Mouse (Mus musculus): ENCODE results near the gene Gm16442. TPM values are rescaled to one million over a fixed set of nuclear protein-coding genes. Genes with fewer than 3 reads are reported as not detected.
"Not testable (repeated sequence)": the region's sequence is repeated elsewhere in the genome, so short reads cannot be mapped to it uniquely, and the experiment has no call there.

Gene Gm16442
- not detected for total RNA-seq (2021)

DNA sequence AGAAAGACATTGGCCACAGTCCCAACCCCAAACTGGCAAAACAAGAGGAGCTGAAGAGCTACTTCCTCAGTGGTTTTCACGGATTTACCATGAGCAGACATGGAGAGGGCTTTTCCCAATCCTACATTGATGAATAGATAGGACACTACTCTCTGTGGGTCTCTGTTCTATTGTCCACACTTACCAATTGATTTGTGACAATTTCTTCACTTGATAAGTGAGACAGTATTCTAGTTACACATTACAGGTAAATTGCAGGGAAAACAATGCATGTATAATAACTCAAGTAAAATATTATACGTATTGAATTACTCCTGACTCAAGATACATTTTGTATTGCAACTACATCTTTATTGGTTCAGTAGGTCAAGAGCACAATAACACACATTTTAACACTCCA lies at the start of gene Gm16442:
Gene Gm16442 (minus strand): TSS at position 101 of the 400 bp plus-strand sequence.
- DNase-seq = not testable (repeated sequence)

DNA sequence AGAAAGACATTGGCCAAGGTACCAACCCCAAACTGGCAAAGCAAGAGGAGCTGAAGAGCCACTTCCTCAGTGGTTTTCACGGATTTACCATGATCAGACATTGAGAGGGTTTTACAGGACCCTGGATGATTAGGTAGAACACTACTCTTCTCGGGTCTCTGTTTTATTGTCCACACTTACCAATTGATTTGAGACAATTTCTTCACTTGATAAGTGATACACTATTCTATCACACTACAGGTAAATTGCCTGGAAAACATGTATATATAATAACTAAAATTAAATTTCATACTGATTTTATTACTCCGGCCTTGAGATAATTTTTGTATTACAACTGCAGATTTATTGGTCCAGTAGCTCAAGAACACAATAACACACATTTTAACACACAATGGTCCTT lies 45.9 kb upstream of the Gm16442 start, which contains the start of gene Vmn1r94:
Gene Vmn1r94 (minus strand): TSS at position 101 of the 400 bp plus-strand sequence.
- not testable (repeated sequence) for DNase-seq

DNA sequence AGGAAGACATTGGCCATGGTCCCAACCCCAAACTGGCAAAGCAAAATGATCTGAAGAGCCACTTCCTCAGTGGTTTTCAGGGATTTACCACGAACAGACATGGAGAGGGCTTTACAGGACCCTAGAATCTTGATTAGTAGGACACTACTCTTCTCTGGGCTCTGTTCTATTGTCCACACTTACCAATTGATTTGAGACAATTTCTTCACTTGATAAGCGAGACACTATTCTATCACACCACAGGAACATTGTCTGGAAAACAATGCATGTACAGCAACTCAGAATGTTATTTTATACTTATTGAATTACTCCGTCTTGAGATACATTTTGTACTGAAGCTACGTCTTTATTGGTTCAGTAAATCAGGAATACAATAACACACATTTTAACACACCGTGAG lies 16.6 kb upstream of the Gm16442 start, which contains the start of gene Vmn1r93:
Gene Vmn1r93 (minus strand): TSS at position 101 of the 400 bp plus-strand sequence.
- not testable (repeated sequence) for DNase-seq

DNA sequence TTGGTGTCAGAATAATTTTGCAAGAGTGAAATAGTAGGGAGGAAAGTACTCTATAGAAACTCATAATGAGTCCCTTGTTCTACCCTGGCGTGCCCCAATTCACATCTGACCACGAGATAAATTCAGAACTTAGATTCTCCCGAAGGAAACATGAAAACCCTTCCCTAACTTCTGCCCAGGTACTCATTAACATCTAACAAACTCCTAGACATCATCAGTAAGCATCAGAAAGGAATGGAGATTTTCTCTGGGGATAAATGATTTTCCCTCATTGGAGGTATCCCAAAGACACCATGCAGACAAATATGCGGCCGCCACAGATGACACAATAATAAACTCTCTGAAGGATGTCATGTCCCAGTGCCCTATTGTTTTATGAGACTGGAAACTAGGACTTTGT lies 23.0 kb downstream of the Gm16442 start, which contains the start of gene Vmn1r91:
Gene Vmn1r91 (plus strand): TSS at position 301 of the 400 bp plus-strand sequence.
- not testable (repeated sequence) for DNase-seq

DNA sequence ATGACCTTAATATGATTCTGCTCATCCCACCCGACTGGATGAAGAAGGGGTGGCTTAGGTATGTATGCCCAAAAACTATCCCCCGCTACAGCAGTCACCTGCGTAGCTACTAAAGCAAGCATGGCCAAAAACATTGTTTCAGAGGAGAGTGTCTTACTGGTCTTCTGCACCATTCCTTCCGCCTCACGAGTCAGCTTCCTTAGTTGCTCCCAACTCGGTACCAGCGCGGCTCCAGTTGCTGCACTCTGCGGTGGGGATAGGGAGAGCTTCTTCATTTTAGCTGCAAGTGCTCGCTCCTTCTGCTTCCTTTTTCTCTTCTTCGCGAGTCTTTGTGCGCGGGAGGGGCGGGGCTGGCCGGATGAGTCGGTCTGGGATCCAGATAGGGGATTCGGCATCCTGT lies 44.3 kb downstream of the Gm16442 start:
- not testable (repeated sequence) for DNase-seq

Other genes starting within 250 kb of the Gm16442 start
- not detected for gene Ceacam19, start 234.6 kb downstream of the Gm16442 start, total RNA-seq (2021)
- gene Pvr, start 201.4 kb downstream of the Gm16442 start, total RNA-seq (2021) = 10 to 100 TPM; 25.7 to 28.3 TPM
- 1 to 10 TPM; 2.2 to 2.6 TPM for gene Igsf23, start 171.8 kb downstream of the Gm16442 start, total RNA-seq (2021)
- gene Ceacam20, start 157.2 kb downstream of the Gm16442 start, total RNA-seq (2021) = not detected
- not detected for gene Nlrp9b, start 131.1 kb downstream of the Gm16442 start, total RNA-seq (2021)
- not detected for gene Vmn1r91, start 22.9 kb downstream of the Gm16442 start, total RNA-seq (2021)
- gene Vmn1r93, start 16.5 kb upstream of the Gm16442 start, total RNA-seq (2021) = not detected
- not detected for gene Vmn1r94, start 45.8 kb upstream of the Gm16442 start, total RNA-seq (2021)
- gene Vmn1r95, start 71.1 kb upstream of the Gm16442 start, total RNA-seq (2021) = not detected
- gene Gm6164, start 83.0 kb upstream of the Gm16442 start, total RNA-seq (2021) = not detected
- not detected for gene Gm4498, start 111.2 kb upstream of the Gm16442 start, total RNA-seq (2021)
- not detected for gene Gm5890, start 140.3 kb upstream of the Gm16442 start, total RNA-seq (2021)
- not detected for gene Gm4133, start 211.5 kb upstream of the Gm16442 start, total RNA-seq (2021)